Mouse (Mus musculus) olfactory bulb, adult 2 months (tissue): ENCODE measurements around the gene Gm17402. TPM values are rescaled to one million over a fixed set of nuclear protein-coding genes. Genes with fewer than 3 reads are reported as not detected.

Source experiments
- H3K27ac ChIP-seq: fragments of 200-500 bp; 2 replicates; pipeline ENCODE4 v1.5.1; 2012; ENCODE audit warnings: low read depth, low read length; ENCODE audit not compliant: insufficient read depth
- H3K4me1 ChIP-seq: fragments of 200-500 bp; 2 replicates; pipeline ENCODE4 v1.6.1; 2012; ENCODE audit warnings: low read length; ENCODE audit not compliant: control insufficient read depth, insufficient read depth
- H3K4me3 ChIP-seq: fragments of 200-500 bp; 2 replicates; pipeline ENCODE4 v1.5.1; 2012; ENCODE audit warnings: mild to moderate bottlenecking, low read depth, low read length, moderate library complexity; ENCODE audit not compliant: insufficient read depth
- CTCF ChIP-seq: fragments of 200-500 bp; IDR thresholded peaks from 2 replicates; pipeline ENCODE4 v1.5.1; 2012; ENCODE audit warnings: low read depth, mild to moderate bottlenecking, low read length, moderate library complexity; ENCODE audit not compliant: insufficient read depth
- POLR2A ChIP-seq: fragments of 200-500 bp; IDR thresholded peaks from 2 replicates; pipeline ENCODE4 v1.6.1; 2012; ENCODE audit warnings: mild to moderate bottlenecking, low read depth, low read length, moderate library complexity; ENCODE audit not compliant: insufficient read depth
- WGBS: fragments of 180-500 bp; shearing (Covaris S2); methylation state at CpG from one replicate; pipeline ENCODE4 v1.1.7; 2018; 5-methylcytosine and 5-hydroxymethylcytosine counted together
- polyA plus RNA-seq: library from polyadenylated mRNA; stranded (reverse); fragments of >200 nt; gene quantifications from 2 replicates; pipeline ENCODE4 v1.2.4, GENCODE M21; 2012; ENCODE audit warnings: low replicate concordance; ENCODE audit not compliant: missing spikeins, insufficient read depth, insufficient read length

The Gm17402 gene
- polyA plus RNA-seq, 1 experiment: not detected

DNA sequence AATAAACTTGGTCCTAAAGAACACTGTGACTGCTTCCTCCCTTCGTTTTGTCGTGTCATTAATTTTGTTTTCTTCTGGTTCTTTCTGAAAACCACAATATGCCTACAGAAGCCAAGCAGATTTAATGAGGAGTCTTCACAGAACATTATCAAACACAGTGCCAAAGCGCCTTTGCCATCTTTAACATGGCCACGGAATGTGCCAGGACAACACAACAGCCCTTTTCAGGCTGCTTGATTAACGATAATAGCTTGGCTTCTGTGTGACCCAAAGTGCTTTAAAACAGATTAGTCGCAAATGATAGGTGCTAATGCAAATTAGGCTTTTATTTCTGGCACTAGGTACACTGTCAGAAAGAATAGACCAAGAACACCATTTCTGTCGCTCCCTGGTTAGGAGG, 16.6 kb downstream of the Gm17402 start:
- TF ChIP-seq POLR2A (no peak), CTCF (no peak)
- Histone ChIP-seq H3K4me3 (no peak overlapping the region), H3K4me1 (no peaks in the 10 kb centered on the region), H3K27ac (no peak overlapping the region)
- WGBS: 31% methylated on average over 7 of the region's 7 CpGs

DNA sequence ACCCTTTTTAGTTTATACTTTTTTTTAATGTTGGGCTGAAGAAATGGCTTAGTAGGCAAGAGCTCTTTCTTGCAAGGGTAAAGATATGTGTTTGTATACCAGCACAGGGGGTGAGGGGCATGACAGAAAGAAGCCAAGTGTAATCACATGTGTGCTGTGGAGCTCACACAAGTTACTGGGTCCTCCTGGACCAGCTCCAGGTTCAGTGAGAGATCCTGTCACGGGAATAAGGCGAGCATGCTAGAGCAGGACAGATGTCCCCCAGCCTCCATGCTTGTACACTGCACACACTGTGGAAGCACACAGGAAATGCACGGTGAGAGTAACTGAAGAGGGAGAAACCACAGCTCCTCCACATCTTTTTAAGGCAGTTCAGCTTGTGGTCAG, 22.2 kb downstream of the Gm17402 start:
- Histone ChIP-seq H3K4me1 (no peaks in the 10 kb centered on the region), H3K27ac (no peak overlapping the region), H3K4me3 (no peak overlapping the region)
- 80% methylated on average over 3 of the region's 3 CpGs for WGBS
- TF ChIP-seq POLR2A (no peak), CTCF (no peak)

DNA sequence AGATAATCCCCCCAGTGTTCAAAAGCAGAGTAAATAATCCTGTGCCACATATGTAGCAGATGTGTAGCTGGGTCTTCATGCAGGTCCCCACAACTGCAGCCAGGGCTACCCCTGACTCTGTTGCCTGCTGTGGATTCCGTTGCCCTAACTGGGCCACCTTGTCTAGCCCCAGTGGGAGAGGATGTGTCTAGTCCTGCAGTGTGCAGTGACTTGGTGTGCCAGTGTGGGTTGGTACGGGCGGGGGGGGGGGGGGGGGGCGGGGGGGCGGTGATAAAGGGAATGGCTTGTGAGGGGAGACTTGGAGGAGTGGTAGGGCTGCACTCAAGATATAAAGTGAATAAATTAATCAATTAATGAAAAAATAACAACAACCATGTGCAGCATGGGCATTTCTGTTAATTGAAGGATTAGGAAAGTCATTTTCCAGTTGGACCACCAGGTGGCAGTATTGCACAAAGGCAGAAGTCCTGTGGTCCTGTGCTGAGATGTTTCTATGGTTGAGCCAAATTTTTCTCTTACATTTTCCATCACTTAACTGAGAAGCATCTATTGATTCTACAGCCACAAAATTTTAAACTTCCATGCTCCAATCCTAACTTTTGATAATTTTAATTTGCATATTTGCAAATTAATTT, 22.7 kb downstream of the Gm17402 start:
- no peak overlapping the region for H3K27ac ChIP-seq
- TF ChIP-seq POLR2A (no peak), CTCF (no peak)
- no peaks in the 10 kb centered on the region for H3K4me1 ChIP-seq
- no peak overlapping the region for H3K4me3 ChIP-seq
- 38% methylated on average over 3 of the region's 5 CpGs for WGBS

DNA sequence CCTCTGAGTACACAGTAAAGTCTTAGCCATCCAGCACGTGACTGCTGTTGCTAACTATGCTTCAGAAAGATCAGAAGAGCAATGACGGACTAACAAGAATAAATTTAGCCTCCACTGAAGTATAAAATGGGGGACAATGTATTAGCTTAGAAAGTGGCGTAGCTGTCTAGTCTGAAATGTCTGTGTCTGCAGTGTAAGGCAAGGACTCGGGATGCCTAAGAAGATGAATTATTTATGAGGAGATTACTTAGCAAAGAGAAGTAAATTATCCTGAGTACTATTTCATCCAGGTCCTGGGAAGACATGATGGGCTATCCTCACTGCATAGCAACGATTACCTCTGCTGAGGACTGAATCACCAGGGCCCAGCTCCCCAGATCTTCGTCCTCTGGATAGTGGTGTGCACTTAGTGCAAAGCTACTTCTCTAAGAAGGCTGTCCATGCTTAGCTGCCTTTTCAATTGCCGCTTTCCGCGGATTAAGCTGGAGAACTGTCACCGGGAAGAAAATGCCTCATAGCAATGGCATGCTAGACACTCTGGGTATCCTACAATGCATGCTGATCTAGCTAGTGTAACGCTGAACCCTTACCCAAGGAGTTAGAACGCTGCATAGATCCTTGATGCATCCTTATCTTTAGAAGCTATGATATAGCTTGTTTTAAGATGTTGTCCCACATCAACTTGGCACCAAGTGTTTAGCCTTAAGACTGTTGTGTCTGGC, 23.4 kb downstream of the Gm17402 start:
- WGBS: 64% methylated on average over 12 of the region's 12 CpGs
- Histone ChIP-seq H3K27ac (no peak overlapping the region), H3K4me1 (no peaks in the 10 kb centered on the region), H3K4me3 (no peak overlapping the region)
- no peak for TF ChIP-seq CTCF
- TF ChIP-seq POLR2A: no peak

DNA sequence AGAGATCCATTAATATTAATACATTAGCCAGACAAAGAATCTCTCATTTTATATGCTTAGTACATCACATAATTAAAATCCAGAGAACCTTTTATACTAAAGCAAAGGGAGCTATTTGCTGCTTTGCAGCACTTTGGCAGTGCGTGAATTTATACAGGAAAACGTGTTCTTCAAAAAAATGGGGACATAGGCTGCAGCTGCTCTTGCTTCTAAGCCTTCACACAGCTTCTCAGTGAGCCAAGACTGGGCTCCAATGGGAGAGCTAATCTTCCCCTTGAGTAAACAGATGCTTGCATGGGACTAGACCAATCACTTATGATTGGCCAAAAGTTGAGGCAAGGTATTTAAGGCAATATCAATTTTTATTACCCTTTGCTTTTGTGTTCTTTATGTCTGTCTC, 28.3 kb downstream of the Gm17402 start:
- no peak for TF ChIP-seq POLR2A
- no peak for TF ChIP-seq CTCF
- WGBS: 35% methylated on average over 2 of the region's 2 CpGs
- no peaks in the 10 kb centered on the region for H3K4me1 ChIP-seq
- no peak overlapping the region for H3K4me3 ChIP-seq
- no peak overlapping the region for H3K27ac ChIP-seq

DNA sequence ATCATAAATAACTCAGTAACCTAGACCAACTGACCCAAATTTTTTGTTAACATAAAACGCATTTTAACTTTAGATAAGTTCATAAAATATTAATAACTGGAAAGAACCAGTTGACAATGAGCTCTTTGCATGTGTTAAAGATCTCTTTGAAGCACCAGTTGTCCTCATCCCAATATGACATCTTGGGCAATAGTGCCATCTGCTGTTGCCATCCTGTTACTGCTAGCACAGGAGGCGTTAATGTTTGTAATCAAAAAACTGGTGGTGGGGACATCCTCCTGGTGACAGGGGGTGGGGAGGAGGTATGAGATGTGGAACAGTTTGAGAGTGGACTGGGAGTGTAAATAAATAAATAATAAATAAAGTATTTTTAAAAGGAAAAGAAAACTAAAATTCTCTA, 30.4 kb downstream of the Gm17402 start:
- 16% methylated on average over 2 of the region's 2 CpGs for WGBS
- no peak overlapping the region for H3K27ac ChIP-seq
- TF ChIP-seq POLR2A: no peak
- H3K4me3 ChIP-seq: no peak overlapping the region
- H3K4me1 ChIP-seq: no peaks in the 10 kb centered on the region

DNA sequence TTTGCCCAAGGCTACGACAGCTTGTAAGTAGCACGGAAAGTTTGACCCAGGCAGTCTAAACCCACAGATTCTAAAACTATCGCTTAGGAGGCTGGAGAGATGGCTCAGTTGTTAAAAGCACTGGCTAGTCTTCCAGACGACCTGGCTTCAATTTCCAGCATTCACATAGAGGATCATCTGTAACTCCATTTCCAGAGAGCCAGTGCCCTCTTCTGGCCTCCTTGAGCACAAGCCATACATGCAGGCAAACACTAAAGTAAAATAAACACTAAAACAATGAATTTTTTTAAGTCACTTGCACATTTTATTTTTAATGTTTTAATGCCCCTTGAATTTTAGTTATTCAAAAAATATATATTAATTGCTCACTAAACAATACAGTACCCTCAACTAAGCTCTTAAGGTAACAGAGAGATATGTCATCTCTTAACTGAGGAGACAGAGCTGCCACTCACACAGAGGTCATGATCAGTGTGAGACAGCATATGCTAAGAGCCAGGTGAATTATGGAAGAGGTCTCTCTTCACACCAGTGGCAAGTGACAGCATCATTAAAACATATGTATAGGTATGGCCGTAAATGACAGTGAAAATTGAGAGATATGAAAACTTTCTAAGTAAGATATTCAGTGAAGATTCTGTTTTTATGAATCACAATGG, 31.8 kb downstream of the Gm17402 start:
- no peak overlapping the region for H3K27ac ChIP-seq
- H3K4me3 ChIP-seq: no peak overlapping the region
- no peak for TF ChIP-seq POLR2A
- TF ChIP-seq CTCF: no peak
- H3K4me1 ChIP-seq: no peaks in the 10 kb centered on the region
- 63% methylated on average over 5 of the region's 5 CpGs for WGBS

DNA sequence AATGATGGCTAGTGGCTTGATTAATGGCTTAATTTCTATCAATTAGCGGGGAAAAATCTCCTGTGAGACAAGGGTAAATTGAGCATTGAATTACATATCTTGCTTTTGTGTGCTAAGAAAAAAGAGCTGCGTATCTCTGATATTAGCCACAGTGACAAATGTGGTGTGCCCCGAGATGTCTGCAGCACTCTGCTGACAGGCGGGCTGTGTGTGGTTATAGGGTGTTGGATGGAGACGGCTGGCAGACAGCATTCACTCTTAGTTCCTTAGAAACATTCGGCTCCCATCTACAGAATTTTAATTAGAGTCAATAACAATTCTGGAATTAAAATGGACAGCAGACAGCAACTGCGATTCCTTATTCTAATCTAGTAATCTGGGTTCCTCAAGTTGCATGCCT, 34.0 kb downstream of the Gm17402 start:
- 62% methylated on average over 7 of the region's 7 CpGs for WGBS
- TF ChIP-seq CTCF (no peak), POLR2A (no peak)
- Histone ChIP-seq H3K27ac (no peak overlapping the region), H3K4me1 (no peaks in the 10 kb centered on the region), H3K4me3 (no peak overlapping the region)

DNA sequence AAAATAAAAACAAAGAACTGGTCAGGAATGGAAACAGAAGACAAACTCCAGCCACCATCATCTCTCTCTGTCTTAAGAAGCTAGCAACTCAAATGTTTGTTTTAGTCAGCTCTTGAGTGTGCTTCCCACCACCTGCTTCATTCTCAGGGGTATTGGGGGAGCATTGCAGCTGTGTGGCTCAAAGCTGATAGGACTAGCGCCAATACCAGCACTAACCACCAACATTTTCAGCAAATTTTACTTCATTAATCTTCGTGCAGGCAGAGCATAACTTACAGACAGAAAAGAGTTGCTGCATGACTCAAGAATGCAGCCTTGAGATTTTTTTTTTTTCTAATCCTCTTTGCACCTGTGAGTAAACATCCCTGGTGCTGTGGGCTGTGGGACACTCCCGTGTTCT, 35.4 kb downstream of the Gm17402 start:
- Histone ChIP-seq H3K27ac (no peak overlapping the region), H3K4me3 (no peak overlapping the region), H3K4me1 (no peaks in the 10 kb centered on the region)
- 59% methylated on average over 3 of the region's 3 CpGs for WGBS
- no peak for TF ChIP-seq POLR2A
- TF ChIP-seq CTCF: no peak
